Mouse (Mus musculus) bone marrow, adult 2 months (tissue): ENCODE results near the gene Mybph.

Source experiments
- CTCF ChIP-seq: fragments of 200-500 bp; IDR thresholded peaks from 2 replicates; pipeline ENCODE4 v1.5.1; 2011; ENCODE audit warnings: low read length, control low read depth; ENCODE audit not compliant: control insufficient read depth, insufficient read depth
- POLR2A ChIP-seq: fragments of 200-500 bp; IDR thresholded peaks from 2 replicates; pipeline ENCODE4 v1.6.1; 2011; ENCODE audit warnings: low read depth, mild to moderate bottlenecking, control low read depth, low read length, borderline replicate concordance; ENCODE audit not compliant: control insufficient read depth

DNA sequence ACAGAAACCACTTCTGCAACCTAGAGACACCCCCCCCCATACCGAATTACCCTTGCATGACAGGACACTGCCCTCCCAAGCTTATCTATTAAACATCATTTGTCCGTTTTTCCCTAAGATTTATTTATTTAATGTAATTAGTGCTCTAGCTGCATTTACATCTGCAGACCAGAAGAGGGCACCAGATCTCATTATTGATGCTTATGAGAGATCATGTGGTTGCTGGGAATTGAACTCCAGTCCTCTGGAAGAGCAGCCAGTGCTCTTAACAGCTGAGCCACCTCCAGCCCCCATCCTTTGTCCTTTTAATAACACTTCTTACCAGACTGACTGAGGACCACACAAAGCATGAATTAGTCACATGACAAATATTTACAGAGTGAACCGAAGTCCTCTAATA lies 38.6 kb upstream of the Mybph start:
- 0 out of 2 replicates have a peak, but pooled peaks have one; percentile 5 for TF ChIP-seq CTCF
- TF ChIP-seq POLR2A = no peak
